Mouse (Mus musculus): ENCODE data around the gene Mtmr12. TPM values are rescaled to one million over a fixed set of nuclear protein-coding genes. Genes with fewer than 3 reads are reported as not detected.
A peak's percentile ranks its signal among the peaks of the same experiment; 100 is the strongest.

Gene Mtmr12
- polyA plus RNA-seq, 1 experiment from 2014 or later = 15.2 TPM

GRCm38 (mm10) chr15:12248279-12248678, 43.5 kb downstream of the Mtmr12 start:
- Histone ChIP-seq H3K4me1 (replicated peaks; ENCODE audit: control insufficient read depth, insufficient read depth, low read length) (no peaks in the 10 kb centered on the region), H3K27ac (ENCODE audit: low read depth, low read length) (no peak overlapping the region), H3K4me3 (ENCODE audit: low read depth, low read length) (no peak overlapping the region), H3K27me3 (ENCODE audit: control insufficient read depth, insufficient read depth, low read length) (no peaks in the 10 kb centered on the region), H3K9ac (ENCODE audit: low read depth, low read length) (no peak overlapping the region), H3K36me3 (ENCODE audit: control insufficient read depth, insufficient read depth, low read length) (0 out of 2 replicates have a peak, but pooled peaks cover 6% of the 10 kb centered on the region), H3K4me2 (replicated peaks; ENCODE audit: low read depth, low read length) (no peak overlapping the region), H3K9me3 (ENCODE audit: control insufficient read depth, low read length) (no peaks in the 10 kb centered on the region)
- 62% methylated on average over 4 of the region's 4 CpGs for WGBS
- ATAC-seq (ENCODE audit: low FRiP score) (no peak), DNase-seq (ENCODE audit: low spot score) (peak; percentile 57)

- ATAC-seq (ENCODE audit: low FRiP score) = no peak
- no peaks in the 10 kb centered on the region for H3K9me3 ChIP-seq (ENCODE audit: control insufficient read depth, low read length)
- H3K27me3 ChIP-seq (ENCODE audit: control insufficient read depth, insufficient read depth, low read length) = no peaks in the 10 kb centered on the region
- 85% methylated on average over 5 of the region's 5 CpGs for WGBS
- H3K4me2 ChIP-seq (replicated peaks; ENCODE audit: low read depth, low read length) = no peak overlapping the region
- H3K9ac ChIP-seq (ENCODE audit: low read depth, low read length) = no peak overlapping the region
- H3K27ac ChIP-seq (ENCODE audit: low read depth, low read length) = no peak overlapping the region
- DNase-seq (ENCODE audit: low spot score) = no peak
- no peak overlapping the region for H3K4me3 ChIP-seq (ENCODE audit: low read depth, low read length)
- no peaks in the 10 kb centered on the region for H3K4me1 ChIP-seq (replicated peaks; ENCODE audit: control insufficient read depth, insufficient read depth, low read length)
- 0 out of 2 replicates have a peak, but pooled peaks cover 6% of the 10 kb centered on the region for H3K36me3 ChIP-seq (ENCODE audit: control insufficient read depth, insufficient read depth, low read length)
These were observed 45.5 kb downstream of the Mtmr12 start for GRCm38 (mm10) chr15:12250350-12250749.

GRCm38 (mm10) chr15:12251416-12252140, 46.8 kb downstream of the Mtmr12 start:
- no peak overlapping the region for H3K4me3 ChIP-seq (ENCODE audit: low read depth, low read length)
- no peak for DNase-seq (ENCODE audit: low spot score)
- WGBS = 92% methylated on average over 15 of the region's 15 CpGs

GRCm38 (mm10) chr15:12252141-12252489, 47.3 kb downstream of the Mtmr12 start:
- Histone ChIP-seq H3K4me1 (replicated peaks; ENCODE audit: control insufficient read depth, insufficient read depth, low read length) (no peaks in the 10 kb centered on the region), H3K9ac (ENCODE audit: low read depth, low read length) (no peak overlapping the region), H3K9me3 (ENCODE audit: control insufficient read depth, low read length) (no peaks in the 10 kb centered on the region), H3K27me3 (ENCODE audit: control insufficient read depth, insufficient read depth, low read length) (no peaks in the 10 kb centered on the region), H3K4me2 (replicated peaks; ENCODE audit: low read depth, low read length) (no peak overlapping the region), H3K4me3 (ENCODE audit: low read depth, low read length) (no peak overlapping the region), H3K27ac (ENCODE audit: low read depth, low read length) (no peak overlapping the region), H3K36me3 (ENCODE audit: control insufficient read depth, insufficient read depth, low read length) (0 out of 2 replicates have a peak, but pooled peaks cover 6% of the 10 kb centered on the region)
- ATAC-seq (ENCODE audit: low FRiP score) = no peak
- no peak for DNase-seq (ENCODE audit: low spot score)
- 95% methylated on average over 2 of the region's 2 CpGs for WGBS

More at GRCm38 (mm10) chr15:12251416-12252140, 46.8 kb downstream of the Mtmr12 start:
- no peak overlapping the region for H3K9ac ChIP-seq (ENCODE audit: low read depth, low read length)
- H3K9me3 ChIP-seq (ENCODE audit: control insufficient read depth, low read length) = no peaks in the 10 kb centered on the region
- H3K4me1 ChIP-seq (replicated peaks; ENCODE audit: control insufficient read depth, insufficient read depth, low read length) = no peaks in the 10 kb centered on the region
- ATAC-seq (ENCODE audit: low FRiP score) = no peak
- H3K27ac ChIP-seq (ENCODE audit: low read depth, low read length) = no peak overlapping the region
- no peak overlapping the region for H3K4me2 ChIP-seq (replicated peaks; ENCODE audit: low read depth, low read length)
- H3K27me3 ChIP-seq (ENCODE audit: control insufficient read depth, insufficient read depth, low read length) = no peaks in the 10 kb centered on the region
- H3K36me3 ChIP-seq (ENCODE audit: control insufficient read depth, insufficient read depth, low read length) = 0 out of 2 replicates have a peak, but pooled peaks cover 6% of the 10 kb centered on the region

GRCm38 (mm10) chr15:12257730-12258494, 53.1 kb downstream of the Mtmr12 start:
- Histone ChIP-seq H3K27me3 (ENCODE audit: control insufficient read depth, insufficient read depth, low read length) (no peaks in the 10 kb centered on the region), H3K4me2 (replicated peaks; ENCODE audit: low read depth, low read length) (no peak overlapping the region), H3K4me3 (ENCODE audit: low read depth, low read length) (no peak overlapping the region), H3K4me1 (replicated peaks; ENCODE audit: control insufficient read depth, insufficient read depth, low read length) (no peaks in the 10 kb centered on the region), H3K36me3 (ENCODE audit: control insufficient read depth, insufficient read depth, low read length) (peaks cover 5% of the 10 kb centered on the region), H3K9me3 (ENCODE audit: control insufficient read depth, low read length) (no peaks in the 10 kb centered on the region), H3K9ac (ENCODE audit: low read depth, low read length) (no peak overlapping the region), H3K27ac (ENCODE audit: low read depth, low read length) (no peak overlapping the region)
- ATAC-seq (ENCODE audit: low FRiP score) (no peak), DNase-seq (ENCODE audit: low spot score) (no peak)
- WGBS = 95% methylated on average over 16 of the region's 16 CpGs

- WGBS = 83% methylated on average over 3 of the region's 3 CpGs
These were observed 58.2 kb downstream of the Mtmr12 start for GRCm38 (mm10) chr15:12263056-12263455.

GRCm38 (mm10) chr15:12266460-12266859, 61.6 kb downstream of the Mtmr12 start:
- Histone ChIP-seq H3K4me2 (replicated peaks; ENCODE audit: low read depth, low read length) (no peak overlapping the region), H3K4me1 (replicated peaks; ENCODE audit: control insufficient read depth, insufficient read depth, low read length) (no peaks in the 10 kb centered on the region), H3K4me3 (ENCODE audit: low read depth, low read length) (no peak overlapping the region), H3K36me3 (ENCODE audit: control insufficient read depth, insufficient read depth, low read length) (peaks cover 8% of the 10 kb centered on the region; the same call in 1 of the 2 replicates), H3K27ac (ENCODE audit: low read depth, low read length) (no peak overlapping the region), H3K9ac (ENCODE audit: low read depth, low read length) (no peak overlapping the region), H3K9me3 (ENCODE audit: control insufficient read depth, low read length) (no peaks in the 10 kb centered on the region), H3K27me3 (ENCODE audit: control insufficient read depth, insufficient read depth, low read length) (no peaks in the 10 kb centered on the region)
- no peak for ATAC-seq (ENCODE audit: low FRiP score)
- 76% methylated on average over 8 of the region's 8 CpGs for WGBS
- DNase-seq (ENCODE audit: low spot score) = no peak

More at GRCm38 (mm10) chr15:12263056-12263455, 58.2 kb downstream of the Mtmr12 start:
- H3K4me2 ChIP-seq (replicated peaks; ENCODE audit: low read depth, low read length) = no peak overlapping the region
- no peaks in the 10 kb centered on the region for H3K4me1 ChIP-seq (replicated peaks; ENCODE audit: control insufficient read depth, insufficient read depth, low read length)
- H3K27ac ChIP-seq (ENCODE audit: low read depth, low read length) = no peak overlapping the region
- no peaks in the 10 kb centered on the region for H3K9me3 ChIP-seq (ENCODE audit: control insufficient read depth, low read length)
- no peak overlapping the region for H3K9ac ChIP-seq (ENCODE audit: low read depth, low read length)
- ATAC-seq (ENCODE audit: low FRiP score) = no peak
- H3K27me3 ChIP-seq (ENCODE audit: control insufficient read depth, insufficient read depth, low read length) = no peaks in the 10 kb centered on the region
- H3K36me3 ChIP-seq (ENCODE audit: control insufficient read depth, insufficient read depth, low read length) = peaks cover 11% of the 10 kb centered on the region
- H3K4me3 ChIP-seq (ENCODE audit: low read depth, low read length) = no peak overlapping the region
- DNase-seq (ENCODE audit: low spot score) = no peak

GRCm38 (mm10) chr15:12268021-12268420, 63.2 kb downstream of the Mtmr12 start:
- Histone ChIP-seq H3K4me2 (replicated peaks; ENCODE audit: low read depth, low read length) (no peak overlapping the region), H3K36me3 (ENCODE audit: control insufficient read depth, insufficient read depth, low read length) (peaks cover 8% of the 10 kb centered on the region; the same call in 1 of the 2 replicates), H3K9ac (ENCODE audit: low read depth, low read length) (no peak overlapping the region), H3K9me3 (ENCODE audit: control insufficient read depth, low read length) (no peaks in the 10 kb centered on the region), H3K27me3 (ENCODE audit: control insufficient read depth, insufficient read depth, low read length) (no peaks in the 10 kb centered on the region), H3K4me3 (ENCODE audit: low read depth, low read length) (no peak overlapping the region), H3K27ac (ENCODE audit: low read depth, low read length) (no peak overlapping the region), H3K4me1 (replicated peaks; ENCODE audit: control insufficient read depth, insufficient read depth, low read length) (no peaks in the 10 kb centered on the region)
- WGBS = 60% methylated on average over 1 of the region's 1 CpGs
- ATAC-seq (ENCODE audit: low FRiP score) (peak; percentile 75), DNase-seq (ENCODE audit: low spot score) (peak; percentile 77)

Data from hindbrain, embryonic 11.5 days (tissue).